Mouse (Mus musculus) heart, adult 2 months (tissue): ENCODE results near the gene Zyg11a. TPM values are rescaled to one million over a fixed set of nuclear protein-coding genes. Genes with fewer than 3 reads are reported as not detected.
"Not testable (repeated sequence)": the region's sequence is repeated elsewhere in the genome, so short reads cannot be mapped to it uniquely, and the experiment has no call there.

Source experiments
- DNase-seq, 2 experiments: peaks; one replicate each; pipeline ENCODE4 v3.0.0; 2021
- H3K27ac ChIP-seq: fragments of 200-600 bp; 2 replicates; pipeline ENCODE4 v1.8.1; 2022
- H3K27me3 ChIP-seq: fragments of 200-500 bp; 2 replicates; pipeline ENCODE4 v1.6.1; 2012; ENCODE audit warnings: mild to moderate bottlenecking, low read length, inconsistent platforms, mixed read lengths; ENCODE audit not compliant: control insufficient read depth, insufficient read depth
- H3K36me3 ChIP-seq: fragments of 200-500 bp; 2 replicates; pipeline ENCODE4 v1.6.1; 2012; ENCODE audit warnings: low read length, inconsistent platforms; ENCODE audit not compliant: control insufficient read depth, insufficient read depth
- H3K4me1 ChIP-seq: fragments of 200-500 bp; 2 replicates; pipeline ENCODE4 v1.6.1; 2011; ENCODE audit warnings: low read length; ENCODE audit not compliant: control insufficient read depth, insufficient read depth
- H3K4me3 ChIP-seq: fragments of 200-600 bp; 2 replicates; pipeline ENCODE4 v1.8.1; 2022
- H3K79me2 ChIP-seq: fragments of 200-500 bp; replicated peaks from 2 replicates; pipeline ENCODE4 v1.6.1; 2012; ENCODE audit warnings: mild to moderate bottlenecking, inconsistent platforms, low read length, moderate library complexity, mixed read lengths; ENCODE audit not compliant: control insufficient read depth, insufficient read depth
- H3K9ac ChIP-seq: fragments of 200-500 bp; 2 replicates; pipeline ENCODE4 v1.6.1; 2012; ENCODE audit warnings: low read depth, mild to moderate bottlenecking, control low read depth, inconsistent platforms, low read length, mixed read lengths
- CTCF ChIP-seq: fragments of 200-600 bp; IDR thresholded peaks from 2 replicates; pipeline ENCODE4 v1.8.1; 2022; ENCODE audit warnings: antibody characterized with exemption, mild to moderate bottlenecking, moderate library complexity
- EP300 ChIP-seq: fragments of 200-500 bp; IDR thresholded peaks from 2 replicates; pipeline ENCODE4 v1.6.1; 2011; ENCODE audit warnings: low read depth, low read length, control low read depth; ENCODE audit not compliant: insufficient read depth
- POLR2A ChIP-seq: fragments of 200-500 bp; IDR thresholded peaks from 2 replicates; pipeline ENCODE4 v1.6.1; 2011; ENCODE audit warnings: mild to moderate bottlenecking, low read depth, low read length, control low read depth; ENCODE audit not compliant: insufficient read depth
- WGBS: fragments of 180-500 bp; shearing (Covaris S2); methylation state at CpG from one replicate; pipeline ENCODE4 v1.1.7; 2018; 5-methylcytosine and 5-hydroxymethylcytosine counted together
- intact Hi-C: fragments of 180-260 bp; cut with DNase I; formaldehyde crosslinking; loops from one replicate; pipeline ENCODE4 v1.15.1; 2025
- polyA plus RNA-seq: library from polyadenylated mRNA; depleted of rRNA; stranded (reverse); fragments of >200 nt; gene quantifications from 2 replicates; pipeline ENCODE4 v1.2.3, GENCODE M21; 2012
- total RNA-seq, 2 experiments: library from RNA; stranded (reverse); gene quantifications; 2 replicates each; pipeline ENCODE4 v1.2.3; 2021

Zyg11a gene
- total and polyA plus RNA-seq, 3 experiments = 0.10 to 0.27 TPM; not detected in 1

DNA sequence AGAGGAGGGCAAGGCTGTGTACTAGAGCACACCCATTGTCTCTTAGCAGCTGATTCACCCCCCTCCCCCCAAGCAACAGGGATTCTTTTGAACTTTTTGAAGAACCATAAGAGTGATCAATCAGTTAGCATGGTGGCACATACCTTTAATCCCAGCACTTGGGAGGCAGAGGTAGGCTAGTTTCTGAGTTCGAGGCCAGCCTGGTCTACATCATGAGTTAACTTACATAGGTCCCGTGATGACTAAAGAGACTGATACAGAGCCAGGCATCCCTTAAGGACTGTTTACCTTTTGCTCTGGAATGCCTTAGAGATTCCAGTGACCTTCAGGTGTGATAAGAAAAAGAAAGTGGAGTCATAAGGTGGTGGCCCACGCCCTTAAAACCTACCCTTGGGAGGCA lies 54.6 kb downstream of the Zyg11a start:
- no peak for DNase-seq
- WGBS = 80% methylated on average over 3 of the region's 3 CpGs
- Histone ChIP-seq H3K79me2 (no peaks in the 10 kb centered on the region), H3K36me3 (no peaks in the 10 kb centered on the region), H3K27me3 (no peaks in the 10 kb centered on the region; the same call in 1 of the 2 replicates), H3K9ac (no peak overlapping the region), H3K4me1 (no peaks in the 10 kb centered on the region), H3K4me3 (no peak overlapping the region), H3K27ac (no peak overlapping the region)
- TF ChIP-seq EP300 (no peak), POLR2A (no peak)
- intact Hi-C loops = no loop called here

DNA sequence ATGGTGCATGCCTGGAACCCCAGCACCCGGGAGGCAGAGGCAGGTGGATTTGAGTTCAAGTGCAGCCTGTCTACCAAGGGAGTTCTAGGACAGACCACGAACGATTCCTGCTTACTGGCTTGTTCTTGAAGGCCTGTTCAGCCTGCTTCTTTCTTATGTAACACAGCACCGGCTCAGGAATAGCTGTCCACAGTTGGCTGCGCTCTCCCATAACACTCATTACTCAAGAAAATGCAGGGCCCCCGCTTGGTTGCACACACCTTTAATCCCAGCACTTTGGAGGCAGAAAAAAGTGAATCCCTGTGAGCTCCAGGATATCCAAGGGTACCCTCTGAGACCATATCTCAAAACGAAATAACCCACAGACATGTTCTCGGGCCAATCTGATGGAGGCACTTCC lies 55.9 kb downstream of the Zyg11a start:
- Histone ChIP-seq H3K9ac (no peak overlapping the region), H3K36me3 (no peaks in the 10 kb centered on the region), H3K27me3 (no peaks in the 10 kb centered on the region; the same call in 1 of the 2 replicates), H3K27ac (no peak overlapping the region), H3K79me2 (no peaks in the 10 kb centered on the region), H3K4me3 (no peak overlapping the region), H3K4me1 (no peaks in the 10 kb centered on the region)
- WGBS = 86% methylated on average over 8 of the region's 8 CpGs
- no peak for DNase-seq
- intact Hi-C loops = no loop called here
- TF ChIP-seq CTCF = no peak
- no peak for TF ChIP-seq EP300
- TF ChIP-seq POLR2A = no peak

DNA sequence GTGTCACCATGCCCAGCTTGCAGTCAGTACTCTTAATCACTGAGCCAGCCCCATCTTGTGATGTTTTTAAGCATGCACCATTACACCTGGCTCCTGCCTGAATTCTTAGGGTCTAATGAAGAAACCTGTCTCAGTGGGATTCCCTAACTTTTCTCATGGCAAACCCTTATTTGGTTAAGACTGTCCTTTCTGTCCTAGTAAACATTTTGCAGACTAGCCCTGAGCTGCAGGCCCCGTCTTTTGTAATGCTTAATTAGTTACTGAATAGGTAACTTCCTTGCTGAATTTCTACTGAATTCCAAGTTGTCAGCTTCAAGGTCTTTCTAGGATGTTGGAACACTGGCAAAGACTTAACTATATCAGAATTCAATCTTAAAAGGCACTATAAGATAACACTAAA lies 62.7 kb downstream of the Zyg11a start:
- H3K4me3 ChIP-seq, H3K27me3 ChIP-seq, H3K27ac ChIP-seq, H3K79me2 ChIP-seq, DNase-seq, H3K36me3 ChIP-seq, H3K4me1 ChIP-seq, intact Hi-C loops, H3K9ac ChIP-seq: not testable (repeated sequence)
- 90% methylated on average over 1 of the region's 1 CpGs for WGBS

DNA sequence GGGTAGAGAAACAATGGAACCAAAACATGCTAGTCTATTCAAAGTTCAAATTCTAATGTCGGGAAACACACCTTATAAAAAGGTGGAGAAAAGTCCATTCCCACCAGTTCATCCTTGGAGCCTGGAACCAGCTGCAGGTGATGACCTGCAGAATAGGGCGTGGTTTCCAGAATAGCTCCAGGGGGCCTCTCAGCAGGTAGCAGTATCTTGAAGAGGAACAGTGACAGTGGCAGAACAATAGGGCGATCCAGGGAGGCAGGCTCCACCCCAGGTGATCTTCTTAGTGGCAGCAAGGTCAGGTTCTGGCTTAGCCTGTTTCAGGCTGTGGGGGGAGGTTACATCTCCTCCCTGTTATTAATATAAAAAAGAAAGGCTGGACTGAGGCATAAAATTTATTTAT lies 72.3 kb downstream of the Zyg11a start:
- H3K4me3 ChIP-seq, H3K4me1 ChIP-seq, H3K9ac ChIP-seq, intact Hi-C loops, DNase-seq, H3K27ac ChIP-seq, H3K36me3 ChIP-seq, H3K27me3 ChIP-seq, H3K79me2 ChIP-seq: not testable (repeated sequence)
- WGBS = 50% methylated on average over 3 of the region's 3 CpGs

DNA sequence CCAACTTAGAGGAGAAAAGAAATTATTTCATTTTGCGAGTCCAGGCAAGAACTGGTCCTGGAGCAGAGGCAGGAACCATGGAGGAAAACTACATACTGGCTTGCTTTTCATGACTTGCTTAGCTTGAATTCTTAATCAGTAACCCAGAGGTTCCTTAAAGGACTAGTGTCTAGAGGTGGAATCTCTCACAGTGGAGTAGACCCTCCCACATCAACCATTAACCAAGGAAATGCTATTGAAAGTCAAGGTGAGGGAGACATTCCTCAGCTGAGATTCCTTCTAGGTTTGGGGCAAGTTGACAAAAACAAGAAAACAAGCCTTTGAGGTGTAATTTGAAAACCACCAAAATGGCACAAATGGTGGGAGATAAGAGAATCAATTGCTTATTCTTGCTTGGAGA lies 73.0 kb downstream of the Zyg11a start, which contains the start of gene Scp2:
TSS of gene Scp2 (minus strand) at position 119 of the 400 bp plus-strand sequence.
- no peak within 1 kb of the TSS for H3K9ac ChIP-seq
- H3K4me3 ChIP-seq = no peak within 1 kb of the TSS
- H3K79me2 ChIP-seq = no peaks in the 10 kb centered on the region
- no peak within 1 kb of the TSS for H3K27ac ChIP-seq
- H3K4me1 ChIP-seq = no peaks in the 10 kb centered on the region
- intact Hi-C loops = no loop called here
- no peaks in the 10 kb centered on the region for H3K36me3 ChIP-seq
- no peak for DNase-seq
- 89% methylated on average over 1 of the region's 1 CpGs for WGBS
- TF ChIP-seq POLR2A (no peak), EP300 (no peak), CTCF (no peak)
- no peaks in the 10 kb centered on the region for H3K27me3 ChIP-seq

DNA sequence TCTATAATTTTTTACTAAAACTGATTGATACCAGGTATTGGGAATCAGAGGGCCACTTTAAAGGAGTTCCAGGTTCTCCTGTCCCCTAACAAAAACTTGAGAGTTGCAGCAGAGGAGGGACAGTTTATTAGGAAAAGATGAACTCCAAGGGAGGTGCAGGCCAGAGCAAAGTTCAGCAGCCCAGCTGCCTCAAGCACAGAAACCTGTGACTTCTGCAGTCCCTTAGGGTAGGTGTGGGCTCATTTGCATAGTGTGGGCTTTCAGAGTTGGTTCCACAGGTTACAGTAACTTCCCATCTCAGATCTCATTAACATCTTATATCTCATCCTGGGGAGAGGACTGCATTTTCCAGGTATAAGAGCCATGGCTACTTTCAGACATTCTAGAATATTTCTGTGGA lies 74.1 kb downstream of the Zyg11a start:
- H3K4me1 ChIP-seq = no peaks in the 10 kb centered on the region
- intact Hi-C loops = no loop called here

DNA sequence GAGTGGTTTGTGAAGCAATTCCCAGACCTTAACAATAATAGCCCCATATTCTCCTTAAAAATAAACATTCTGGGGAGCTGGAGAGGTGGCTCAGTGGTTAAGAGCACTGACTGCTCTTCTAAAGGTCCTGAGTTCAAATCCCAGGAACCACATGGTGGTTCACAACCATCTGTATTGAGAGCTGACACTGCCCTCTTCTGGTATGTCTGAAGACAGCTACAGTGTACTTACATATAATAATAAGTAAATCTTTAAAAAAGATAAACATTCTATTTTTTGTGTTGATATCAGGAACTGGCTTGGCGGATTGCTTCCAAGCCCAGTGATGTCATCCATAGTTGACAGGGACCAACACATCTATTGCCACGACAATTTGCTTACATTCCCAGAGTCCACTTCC lies 74.7 kb downstream of the Zyg11a start:
- H3K27me3 ChIP-seq, H3K36me3 ChIP-seq, H3K4me3 ChIP-seq, H3K4me1 ChIP-seq, DNase-seq, intact Hi-C loops, H3K9ac ChIP-seq, H3K79me2 ChIP-seq, H3K27ac ChIP-seq: not testable (repeated sequence)
- 81% methylated on average over 2 of the region's 2 CpGs for WGBS
- TF ChIP-seq CTCF = peak; percentile 42

More for the DNA sequence above, 74.1 kb downstream of the Zyg11a start:
- Histone ChIP-seq H3K79me2 (no peaks in the 10 kb centered on the region), H3K36me3 (no peaks in the 10 kb centered on the region), H3K27ac (no peak overlapping the region), H3K9ac (no peak overlapping the region), H3K4me3 (no peak overlapping the region), H3K27me3 (no peaks in the 10 kb centered on the region)
- DNase-seq = no peak
- TF ChIP-seq EP300 (no peak), CTCF (no peak), POLR2A (no peak)
